Comparison of ENCODE assay signal across 8 mouse cellular contexts in the genomic region with DNA sequence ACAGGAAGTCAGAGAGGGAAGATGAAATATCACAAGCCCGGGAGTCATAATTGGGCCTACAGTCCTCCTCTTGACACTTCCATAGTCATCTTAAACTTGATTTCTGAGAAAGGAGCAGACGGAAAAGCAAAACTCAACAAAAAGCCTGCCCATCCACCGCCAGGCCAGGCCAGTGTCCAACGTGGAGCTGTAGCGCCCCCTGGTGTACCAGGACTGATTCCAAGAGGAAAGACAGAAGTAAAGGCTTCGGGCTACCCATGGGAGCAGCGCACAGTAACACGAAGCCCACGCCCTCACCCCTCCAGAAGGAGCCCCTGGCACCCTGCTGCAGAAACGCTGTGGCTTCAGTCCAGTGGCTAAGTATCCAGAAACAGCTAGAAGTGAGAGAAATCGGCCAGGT. TPM values are rescaled to one million over a fixed set of nuclear protein-coding genes. Genes with fewer than 3 reads are reported as not detected.
DNase-seq lines count a peak whose midpoint lies in the region; ATAC-seq and TF ChIP-seq lines count a peak whose summit lies in the region.

No protein-coding gene starts in this region.

- no peak for TF ChIP-seq POLR2A in cerebellum, adult 2 months (IDR thresholded peaks at IDR 0.05; ENCODE audit: borderline replicate concordance, insufficient read depth, low read length)

- H3K4me3 ChIP-seq in cerebellum, adult 2 months (replicated peaks; ENCODE audit: insufficient read depth, low read depth, low read length) = no peak overlapping the region
- H3K4me3 ChIP-seq in hindbrain, postnatal 0 days (ENCODE audit: low read length) = no peak overlapping the region
- H3K4me3 ChIP-seq in megakaryocyte, embryonic 14.5 days (replicated peaks) = peak overlapping the region; percentile 23

- H3K27me3 ChIP-seq in cerebellum, adult 2 months (ENCODE audit: control insufficient read depth, insufficient read depth, low read length) = no peaks in the 10 kb centered on the region
- no peaks in the 10 kb centered on the region for H3K27me3 ChIP-seq in hindbrain, postnatal 0 days (ENCODE audit: insufficient read depth, low read length)
- H3K27me3 ChIP-seq in megakaryocyte, embryonic 14.5 days (replicated peaks) = peaks cover 58% of the 10 kb centered on the region

- ATAC-seq in hindbrain, postnatal 0 days = peak; percentile 51; the same call in 1 of the 2 replicates
- no peak for ATAC-seq in erythroid progenitor cell, adult 5-6 weeks (replicated peaks; ENCODE audit: low FRiP score, poor library complexity, severe bottlenecking)

- TF ChIP-seq CTCF in cerebellum, adult 2 months (IDR thresholded peaks at IDR 0.05; ENCODE audit: borderline replicate concordance, insufficient read depth, low read depth, low read length) = peak; percentile 73; the same call in 1 of the 2 replicates
- TF ChIP-seq CTCF in hindbrain, postnatal 0 days (IDR thresholded peaks at IDR 0.05; ENCODE audit: low read depth) = peak; percentile 90

- no peaks in the 10 kb centered on the region for H3K36me3 ChIP-seq in hindbrain, postnatal 0 days (ENCODE audit: insufficient read depth, low read length)
- no peaks in the 10 kb centered on the region for H3K36me3 ChIP-seq in megakaryocyte, embryonic 14.5 days (replicated peaks; ENCODE audit: low read length)

- no peaks in the 10 kb centered on the region for H3K9me3 ChIP-seq in hindbrain, postnatal 0 days (ENCODE audit: low read length)
- H3K9me3 ChIP-seq in megakaryocyte, embryonic 14.5 days = peaks cover 13% of the 10 kb centered on the region

- peak overlapping the region; percentile 4; the same call in 1 of the 2 replicates for H3K4me2 ChIP-seq in hindbrain, postnatal 0 days (ENCODE audit: low read depth, low read length)

- no peaks in the 10 kb centered on the region for H3K4me1 ChIP-seq in cerebellum, adult 2 months (ENCODE audit: control insufficient read depth, insufficient read depth, low read length)
- no peaks in the 10 kb centered on the region for H3K4me1 ChIP-seq in hindbrain, postnatal 0 days (ENCODE audit: insufficient read depth, low read length)
- H3K4me1 ChIP-seq in megakaryocyte, embryonic 14.5 days = peaks cover 34% of the 10 kb centered on the region

- H3K9ac ChIP-seq in hindbrain, postnatal 0 days (replicated peaks; ENCODE audit: low read length) = no peak overlapping the region

- DNase-seq in NIH3T3 (ENCODE audit: low read depth) = peak; percentile 93
- DNase-seq in cerebellum, adult 2 months = peak; percentile 35 to 62
- peak; percentile 80 to 81 for DNase-seq in frontal cortex, postnatal 36 days (ENCODE audit: low spot score in 2 of 2)
- DNase-seq in hindbrain, postnatal 0 days (ENCODE audit: low spot score) = peak; percentile 90
- peak; percentile 83 to 88 for DNase-seq in left cerebral cortex, adult 18-20 months (ENCODE audit: low spot score in 2 of 2)
- peak; percentile 49 for DNase-seq in skeletal muscle tissue, adult 2 months (ENCODE audit: low read depth, low spot score)

- WGBS in cerebellum, adult 2 months = 5% methylated on average over 11 of the region's 11 CpGs
- 8% methylated on average over 11 of the region's 11 CpGs for WGBS in hindbrain, postnatal 0 days

- H3K27ac ChIP-seq in cerebellum, adult 2 months (ENCODE audit: insufficient read depth, low read length) = no peak overlapping the region
- H3K27ac ChIP-seq in hindbrain, postnatal 0 days = no peak overlapping the region

RNA-seq across cellular contexts. Expression of gene Ccr4, which starts 6.5 kb away (rescaled TPM):
- not detected in 2 replicates for polyA plus RNA-seq in cerebellum, adult 2 months (2012; rRNA removed)
- not detected in 2 replicates for total RNA-seq in hindbrain, postnatal 0 days (2014; rRNA removed)
- not detected in 2 replicates for polyA plus RNA-seq in hindbrain, postnatal 0 days (2015; fragmentation: Nextera tagmentation; extraction: Ambion mirVana)
- not detected for total RNA-seq in left cerebral cortex, adult 18-20 months (2021)
- not detected in 2 replicates for polyA plus RNA-seq in megakaryocyte, embryonic 14.5 days (2012; ENCODE audit: insufficient read depth, low replicate concordance)
- total RNA-seq in erythroid progenitor cell, adult 5-6 weeks (2015; ENCODE audit: low replicate concordance) = 2.5 TPM in 1 of 2 replicates, not detected in the other
- 0.39 TPM in 1 of 2 replicates, not detected in the other for total RNA-seq in erythroid progenitor cell, adult 5-6 weeks (2017; ENCODE audit: low replicate concordance)

RNA-seq across cellular contexts. Expression of gene C130032M10Rik, which starts 17.3 kb away (rescaled TPM):
- not detected in 2 replicates for polyA plus RNA-seq in cerebellum, adult 2 months (2012; rRNA removed)
- not detected in 2 replicates for total RNA-seq in hindbrain, postnatal 0 days (2014; rRNA removed)
- polyA plus RNA-seq in hindbrain, postnatal 0 days (2015; fragmentation: Nextera tagmentation; extraction: Ambion mirVana) = not detected in 2 replicates
- not detected for total RNA-seq in left cerebral cortex, adult 18-20 months (2021)
- polyA plus RNA-seq in megakaryocyte, embryonic 14.5 days (2012; ENCODE audit: insufficient read depth, low replicate concordance) = not detected in 2 replicates
- total RNA-seq in erythroid progenitor cell, adult 5-6 weeks (2015; ENCODE audit: low replicate concordance) = not detected in 2 replicates
- not detected in 2 replicates for total RNA-seq in erythroid progenitor cell, adult 5-6 weeks (2017; ENCODE audit: low replicate concordance)
